Mouse (Mus musculus) frontal cortex, postnatal 25 days (tissue): Measurements from ENCODE around the gene Ccdc97.
"Not testable (repeated sequence)": the region's sequence is repeated elsewhere in the genome, so short reads cannot be mapped to it uniquely, and the experiment has no call there.

ENCODE experiments used
- DNase-seq, 2 experiments: peaks; one replicate each; pipeline ENCODE4 v3.0.0; 2022; ENCODE audit warnings: low spot score in 2 of 2

The Ccdc97 gene

DNA sequence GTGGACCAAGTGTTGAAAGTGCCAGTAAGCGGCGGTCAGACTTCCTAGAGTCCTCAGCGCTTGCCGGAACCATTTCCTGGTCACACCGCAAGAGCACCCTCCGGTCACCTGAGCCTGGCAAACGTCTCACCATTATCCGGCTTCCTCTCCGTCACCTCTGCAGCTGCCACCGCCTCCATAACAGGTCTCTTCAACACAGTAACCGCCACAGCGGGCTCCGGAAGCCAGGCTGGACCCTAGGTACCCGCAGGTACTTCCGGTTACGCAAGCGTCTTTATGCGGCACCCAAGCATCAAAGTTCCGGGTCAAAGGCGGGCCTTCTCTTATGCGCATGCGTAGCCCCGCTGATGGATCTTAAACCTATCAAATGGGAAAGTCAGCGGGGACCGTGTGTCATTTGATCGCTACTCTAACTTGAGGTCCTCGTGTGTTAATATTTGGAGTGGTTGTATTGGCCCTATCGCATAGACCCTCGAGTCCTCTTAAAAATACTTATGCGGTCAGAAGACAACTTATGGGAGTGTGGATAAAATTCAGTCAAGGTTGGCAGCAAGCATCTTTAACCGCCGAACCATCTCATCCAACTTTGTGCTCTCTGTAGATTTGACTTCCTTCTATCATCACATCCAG lies at the start of gene Ccdc97:
TSS of gene Ccdc97 (minus strand) at position 301 of the 630 bp plus-strand sequence.
- DNase-seq: peak; percentile 94 to 95

DNA sequence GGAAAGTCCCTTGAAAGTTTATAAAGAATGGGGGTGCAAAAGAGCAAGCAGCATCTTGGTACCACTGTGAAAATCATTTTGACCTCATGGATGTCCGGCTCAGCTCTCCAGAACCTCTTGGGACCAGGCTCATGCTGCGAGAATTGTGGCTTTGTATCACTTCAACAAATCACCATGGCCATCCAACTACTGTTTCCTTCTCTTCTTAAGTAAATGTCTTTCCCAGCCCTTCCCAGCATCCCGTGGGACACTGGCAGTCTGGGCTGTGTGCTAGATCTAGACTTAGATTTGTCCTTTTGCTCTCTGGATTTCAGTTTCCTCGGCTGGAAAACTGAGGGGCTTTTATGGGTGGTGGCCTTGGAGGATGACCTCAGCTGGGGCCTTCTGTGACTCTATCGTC lies 49.3 kb upstream of the Ccdc97 start:
- DNase-seq: no peak

DNA sequence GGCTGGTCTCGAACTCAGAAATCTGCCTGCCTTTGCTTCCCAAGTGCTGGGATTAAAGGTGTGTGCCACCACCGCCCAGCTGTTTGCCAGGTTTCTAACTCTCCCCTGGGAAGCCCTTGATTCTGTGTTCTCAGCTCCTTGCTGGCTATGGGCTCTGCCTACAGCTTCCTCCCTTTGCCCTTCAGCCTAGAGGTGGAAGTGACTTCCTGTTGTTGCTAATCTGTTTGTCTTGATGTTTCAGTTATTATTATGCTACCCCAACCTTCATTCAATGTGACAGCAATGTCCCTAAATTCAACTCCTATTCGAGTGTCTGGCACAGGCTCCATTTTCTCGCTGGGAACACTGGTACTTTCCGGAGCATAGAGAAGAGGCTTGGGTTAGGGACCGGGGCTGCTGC lies 47.2 kb upstream of the Ccdc97 start:
- no peak for DNase-seq

DNA sequence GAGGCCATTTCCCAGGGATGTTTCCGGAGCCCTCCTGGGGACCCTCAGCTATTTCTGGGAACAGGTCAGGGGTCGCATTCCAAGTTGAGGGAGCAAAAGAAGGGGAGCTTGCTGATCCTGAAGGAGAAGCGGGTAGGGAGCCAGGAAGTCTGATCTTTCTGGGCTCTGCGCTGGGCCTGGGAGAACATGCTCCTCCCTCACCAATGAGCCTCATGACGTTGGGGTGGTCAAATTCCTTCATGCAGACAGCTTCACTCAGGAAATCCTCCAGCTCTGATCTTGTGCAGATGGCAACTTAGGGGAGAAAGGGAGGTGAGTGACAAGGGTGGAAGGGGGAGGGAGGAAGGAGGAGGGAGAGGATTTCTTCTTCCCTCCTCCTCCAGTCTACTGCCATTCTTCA lies 45.3 kb upstream of the Ccdc97 start:
- DNase-seq: no peak

DNA sequence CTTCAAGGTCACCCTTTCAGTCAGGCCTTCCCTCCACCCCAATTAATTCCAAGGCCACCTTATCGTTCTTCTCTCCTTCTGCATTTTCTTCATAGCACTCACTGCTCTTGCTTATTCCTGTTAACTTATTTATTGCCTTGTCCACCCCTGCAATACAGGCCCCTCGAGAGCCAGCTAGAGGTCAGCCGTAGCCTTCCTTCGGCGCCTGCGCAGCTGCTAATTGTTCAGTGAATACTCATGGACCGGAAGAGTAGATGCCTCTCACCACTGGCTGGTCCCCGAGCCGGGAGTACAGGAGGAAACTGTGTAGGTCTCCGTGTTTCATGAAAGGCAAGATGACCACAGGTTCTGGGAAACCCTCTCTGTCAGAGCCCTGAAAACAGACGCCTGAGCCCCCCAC lies 44.8 kb upstream of the Ccdc97 start:
- DNase-seq: no peak

DNA sequence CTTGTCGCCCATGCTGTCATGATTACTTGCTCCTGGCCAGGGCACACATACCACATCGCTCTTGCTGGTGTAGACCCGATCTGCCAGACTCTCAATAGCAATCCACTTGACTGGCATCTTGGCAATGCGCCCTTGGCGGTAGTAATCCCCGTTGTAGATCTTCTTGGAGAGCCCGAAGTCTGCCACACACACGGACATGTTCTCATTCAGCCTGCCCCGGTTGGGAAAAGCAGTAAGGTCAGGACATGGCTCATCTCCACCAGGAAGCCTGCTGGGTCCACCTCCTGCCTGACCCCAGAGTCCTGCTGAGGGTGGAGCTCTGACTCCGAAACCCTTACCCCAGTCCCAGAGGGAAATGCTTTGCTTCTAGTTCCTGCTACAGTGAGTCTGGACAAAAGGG lies 42.5 kb upstream of the Ccdc97 start:
- DNase-seq: no peak

DNA sequence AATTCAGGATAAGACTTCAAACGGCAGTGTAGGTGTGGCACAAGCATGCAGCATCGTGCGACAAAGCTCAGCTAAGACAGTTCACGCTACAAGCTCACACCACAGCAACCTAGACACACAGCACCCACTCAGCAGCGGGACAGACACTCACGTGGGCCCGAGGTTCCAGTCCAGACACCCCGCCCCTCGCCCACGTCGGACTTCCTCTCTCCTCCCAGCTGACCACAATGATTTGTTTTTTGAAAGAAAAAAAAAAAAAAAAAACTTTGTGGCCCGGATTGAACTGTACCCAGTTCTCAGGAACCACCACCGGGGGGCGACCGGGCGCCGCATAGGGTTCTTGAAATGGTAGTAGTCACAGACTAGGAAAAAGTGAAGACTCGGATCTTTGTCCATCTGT lies 37.1 kb upstream of the Ccdc97 start:
- DNase-seq: peak; percentile 83 to 87

DNA sequence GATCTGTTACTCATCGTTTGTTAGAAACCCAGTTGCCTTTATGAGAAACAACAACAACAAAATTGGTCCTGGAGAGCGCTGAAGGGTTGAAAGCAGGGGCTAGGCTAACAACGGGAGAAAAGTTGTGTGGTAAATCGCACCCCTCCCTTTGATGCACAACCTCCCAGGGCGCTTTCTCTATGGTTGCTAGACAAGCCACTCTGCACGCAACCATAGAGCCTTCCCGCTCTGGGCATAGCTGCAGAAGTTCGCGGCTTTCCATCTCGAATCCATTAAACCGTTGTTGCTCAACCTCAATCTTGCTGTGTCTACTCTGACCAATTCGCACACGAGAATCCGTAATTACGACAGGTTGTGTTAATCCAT lies 36.6 kb upstream of the Ccdc97 start:
- DNase-seq: peak in 1 of 2 experiments; percentile 57

DNA sequence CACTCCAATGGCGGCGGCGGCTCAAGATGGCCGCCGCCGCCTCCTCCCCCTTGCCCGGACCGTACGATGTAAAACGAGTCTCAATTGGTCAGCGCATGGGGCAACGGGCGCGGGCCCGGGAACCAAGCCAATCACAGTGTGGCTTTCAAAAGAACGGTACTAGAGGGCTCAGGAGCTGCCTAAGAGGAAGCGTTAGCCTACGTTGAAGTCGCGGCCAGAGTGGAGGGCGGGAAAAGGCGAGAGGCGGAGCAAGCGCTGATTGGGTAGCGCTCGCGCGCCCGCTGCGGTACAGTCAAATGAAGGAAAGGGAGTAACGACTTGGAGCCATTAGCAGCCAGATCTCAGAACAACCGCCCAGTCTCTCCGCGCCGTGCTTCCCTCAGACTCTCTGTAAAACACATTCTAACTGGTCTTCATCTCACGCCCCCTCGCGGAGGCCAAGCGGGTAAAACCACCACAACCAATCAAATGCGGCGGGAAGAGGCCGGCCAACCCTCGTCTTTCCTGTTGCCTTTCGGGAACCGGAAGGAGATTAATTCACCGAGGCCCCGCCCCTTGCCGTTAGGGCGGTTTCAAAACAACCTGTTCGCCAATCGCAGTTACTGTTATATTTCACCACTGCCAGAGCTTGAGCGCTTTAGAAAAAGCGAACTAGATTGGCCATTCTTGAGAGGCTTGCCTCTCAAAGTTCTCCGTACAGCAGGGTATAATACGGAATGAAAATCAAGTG lies 36.0 kb upstream of the Ccdc97 start, which contains the start of gene Hnrnpul1:
TSS of gene Hnrnpul1 (minus strand) at position 20 of the 730 bp plus-strand sequence.
- peak; percentile 100 for DNase-seq

DNA sequence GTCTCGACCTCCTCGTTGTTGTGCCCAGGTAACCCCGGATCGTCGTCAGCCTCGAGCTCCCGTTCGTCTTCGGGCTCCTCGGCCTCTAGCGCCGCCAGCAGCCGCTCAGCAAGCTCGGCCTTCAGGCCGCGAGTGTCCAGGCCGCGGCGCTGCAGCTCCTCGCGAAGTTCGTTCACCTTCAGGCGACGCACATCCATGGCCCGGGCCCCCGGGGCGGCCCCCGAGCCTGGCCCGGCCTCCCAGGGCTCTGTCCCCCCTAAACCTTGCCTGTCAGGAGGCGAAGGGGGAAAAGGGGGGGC lies 35.5 kb upstream of the Ccdc97 start:
- DNase-seq: no peak

DNA sequence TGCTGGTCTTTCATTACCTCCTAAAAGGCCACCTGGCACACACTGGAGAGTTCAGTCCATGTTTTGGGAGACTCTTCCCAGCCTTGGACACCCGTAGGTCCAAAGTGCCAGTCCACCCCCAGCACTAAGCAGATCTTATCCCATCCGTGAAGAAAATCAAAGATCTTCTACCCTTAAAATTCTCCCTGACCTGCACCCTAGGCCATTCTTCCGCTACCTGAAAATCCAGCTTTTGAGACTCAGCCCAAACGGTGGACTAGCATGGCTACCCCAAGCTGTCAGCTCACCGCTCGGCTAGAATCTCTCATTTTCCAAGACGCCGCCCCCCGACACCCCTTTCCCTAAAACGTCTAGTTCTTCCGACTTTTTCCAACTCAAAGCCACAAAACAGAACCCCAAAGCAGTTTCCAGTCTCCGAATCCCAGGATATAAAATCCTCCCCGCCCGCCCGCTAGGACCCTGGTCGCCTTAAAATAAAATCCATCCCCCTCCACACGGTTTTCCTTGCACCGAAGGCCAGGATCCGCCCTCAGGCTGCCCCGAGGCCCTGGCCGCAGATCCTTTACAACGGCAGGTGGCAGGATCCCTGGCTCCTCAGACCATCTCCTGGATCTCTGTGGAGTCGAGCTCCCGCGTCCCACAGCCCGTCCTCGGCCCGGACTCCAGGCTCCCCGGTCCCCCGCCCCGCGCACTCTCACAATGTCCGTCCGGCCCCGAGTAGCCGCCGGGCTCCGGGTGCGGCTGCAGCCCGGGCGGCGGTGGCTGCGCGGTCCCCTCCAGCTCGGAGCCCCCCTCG lies 35.0 kb upstream of the Ccdc97 start:
- DNase-seq: no peak

DNA sequence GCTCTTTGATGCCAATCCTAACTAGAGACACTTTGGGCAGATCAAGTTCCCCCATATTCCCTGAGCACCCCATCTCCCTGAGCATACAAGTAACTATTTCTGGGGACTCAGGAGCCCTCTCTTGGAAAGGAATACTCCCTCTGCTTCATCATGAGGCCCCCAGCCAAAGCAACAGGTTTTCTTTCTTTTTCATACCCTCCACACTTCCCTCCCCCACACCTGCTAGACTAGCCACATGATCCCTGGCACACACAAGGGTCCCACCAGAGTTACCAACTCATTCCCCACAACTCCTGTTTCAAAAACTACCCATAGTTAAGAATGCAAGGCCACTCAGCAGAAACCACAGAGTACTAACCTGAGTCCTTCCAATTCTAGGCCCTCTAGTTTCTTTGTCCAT lies 34.2 kb upstream of the Ccdc97 start:
- no peak for DNase-seq

DNA sequence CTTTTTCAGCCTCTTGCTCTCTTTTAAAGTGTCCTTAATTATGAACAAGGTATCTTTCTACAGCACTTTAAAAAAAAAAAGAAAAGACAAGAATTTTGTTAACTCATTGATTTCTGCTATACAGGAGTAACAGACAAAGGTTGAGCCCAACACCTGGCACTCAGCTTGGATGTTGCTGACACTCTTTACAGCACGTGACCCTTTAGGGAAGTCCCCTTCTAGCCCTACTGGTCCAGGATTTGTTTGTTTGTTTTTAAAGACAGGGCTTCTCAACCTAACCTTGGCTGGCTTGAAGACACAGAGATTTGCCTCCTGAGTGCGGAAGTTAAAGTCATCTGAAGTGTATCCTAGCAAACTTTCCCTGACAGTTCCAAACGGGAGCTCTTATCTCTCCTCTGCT lies 28.0 kb upstream of the Ccdc97 start:
- DNase-seq: no peak

DNA sequence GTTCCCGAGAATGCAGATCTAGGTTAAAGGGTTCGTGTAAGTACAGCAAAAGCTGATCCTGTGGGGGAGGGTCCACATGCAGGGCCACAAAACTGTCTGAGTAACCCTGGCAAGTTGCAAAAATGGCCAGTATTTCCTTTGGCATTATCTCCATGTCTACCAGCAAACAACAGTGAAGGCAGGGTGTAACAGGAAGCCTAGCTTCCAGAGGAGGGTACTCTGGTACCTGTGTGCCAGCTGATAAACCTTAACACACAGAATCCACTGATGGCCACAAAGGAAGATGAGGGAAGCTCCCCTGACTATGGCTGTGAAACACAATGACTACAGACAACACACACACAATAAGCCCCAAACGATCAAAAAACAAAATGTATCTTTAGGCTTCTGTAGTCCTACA lies 19.4 kb upstream of the Ccdc97 start:
- DNase-seq: no peak

DNA sequence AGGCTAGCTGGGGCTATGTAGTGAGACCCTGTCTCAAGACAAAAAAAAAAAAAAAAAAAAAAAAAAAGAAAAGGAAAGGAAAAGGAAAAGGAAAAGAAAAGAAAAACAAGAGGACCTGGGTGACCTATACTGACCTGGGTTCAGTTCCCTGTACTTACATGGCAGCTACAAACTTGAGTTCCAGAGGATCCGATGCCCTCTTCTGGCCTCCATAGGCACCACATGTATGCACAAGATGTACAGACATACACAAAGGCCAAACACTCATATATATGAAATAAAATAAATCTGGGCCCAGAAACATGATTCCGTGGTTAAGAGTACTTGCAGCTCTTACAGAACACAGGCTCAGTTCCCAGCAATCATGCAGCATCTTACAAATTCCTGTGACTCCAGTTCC lies 18.0 kb upstream of the Ccdc97 start:
- no peak for DNase-seq

DNA sequence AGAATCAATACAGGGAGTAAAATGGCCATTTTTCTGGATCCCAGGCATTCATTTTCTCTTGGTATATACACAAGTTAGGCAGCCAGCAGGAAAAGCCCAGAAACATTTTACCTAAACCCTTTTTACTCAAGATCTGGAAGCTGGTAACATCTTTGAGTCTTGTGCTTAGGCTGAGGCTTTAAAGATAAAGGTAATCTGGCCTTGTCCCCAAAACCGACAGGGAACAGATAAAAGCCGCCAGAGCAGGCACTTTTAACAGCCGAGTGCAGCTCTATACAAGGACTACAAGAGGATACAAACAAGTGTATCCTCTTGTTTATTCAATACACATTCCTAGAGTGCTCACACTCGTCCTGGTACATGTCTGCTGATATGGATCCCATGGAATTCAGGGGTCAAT lies 16.1 kb upstream of the Ccdc97 start:
- no peak for DNase-seq

DNA sequence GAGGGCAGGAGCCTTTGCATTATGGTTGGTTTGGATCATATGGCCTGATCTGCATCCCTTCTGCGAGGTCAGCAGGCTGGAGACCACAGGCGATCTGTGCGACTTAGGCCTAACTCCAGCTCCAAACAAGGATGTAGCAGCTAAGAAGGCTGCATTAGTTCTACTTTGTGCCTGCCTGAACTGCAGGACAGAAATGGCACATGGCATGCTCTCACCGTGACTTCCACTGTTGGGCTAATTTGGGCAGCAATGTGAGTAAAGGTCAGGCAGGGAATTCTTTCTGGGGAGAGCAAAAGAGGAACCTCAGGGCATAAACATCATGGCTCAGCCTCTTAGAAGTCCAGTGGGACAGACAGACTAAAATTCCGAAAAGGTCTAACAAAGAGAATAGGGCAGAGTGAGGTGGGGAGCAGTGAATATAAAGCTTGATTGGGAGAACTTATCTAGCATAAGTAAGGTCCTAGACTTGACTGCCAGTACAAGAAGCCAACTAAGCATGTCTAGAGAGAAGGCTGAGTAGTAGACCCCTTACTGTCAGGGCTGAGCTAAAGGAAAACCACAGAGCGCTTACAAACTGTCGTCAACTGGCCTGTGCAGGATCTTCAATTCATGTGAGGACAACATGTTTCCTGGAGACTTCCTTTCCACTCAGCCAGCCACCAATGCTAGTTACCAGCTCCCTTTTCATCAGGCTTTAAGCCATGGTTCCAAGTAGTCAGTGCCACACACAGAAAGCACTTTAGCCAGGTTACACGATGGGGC lies 12.6 kb upstream of the Ccdc97 start:
- DNase-seq: no peak

DNA sequence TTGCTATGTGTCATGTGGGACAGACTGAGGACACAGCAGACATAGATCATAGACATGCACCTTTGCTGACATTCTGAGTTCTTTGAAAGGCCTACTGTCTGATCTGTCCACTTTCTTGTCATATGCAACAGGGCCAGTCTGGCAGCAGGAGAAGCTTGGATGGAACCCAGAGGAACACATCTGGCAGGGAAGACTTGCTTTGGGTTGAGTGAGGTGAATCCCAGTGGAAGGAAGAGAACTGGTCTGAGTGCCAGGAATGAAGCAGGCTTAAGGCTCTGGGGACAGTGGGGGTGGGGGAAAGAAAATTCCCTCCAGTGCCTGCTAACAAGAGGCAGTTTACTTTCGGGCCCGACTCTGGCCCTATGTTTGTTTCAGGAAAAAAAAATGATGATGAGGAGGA lies 11.0 kb upstream of the Ccdc97 start:
- DNase-seq: no peak

DNA sequence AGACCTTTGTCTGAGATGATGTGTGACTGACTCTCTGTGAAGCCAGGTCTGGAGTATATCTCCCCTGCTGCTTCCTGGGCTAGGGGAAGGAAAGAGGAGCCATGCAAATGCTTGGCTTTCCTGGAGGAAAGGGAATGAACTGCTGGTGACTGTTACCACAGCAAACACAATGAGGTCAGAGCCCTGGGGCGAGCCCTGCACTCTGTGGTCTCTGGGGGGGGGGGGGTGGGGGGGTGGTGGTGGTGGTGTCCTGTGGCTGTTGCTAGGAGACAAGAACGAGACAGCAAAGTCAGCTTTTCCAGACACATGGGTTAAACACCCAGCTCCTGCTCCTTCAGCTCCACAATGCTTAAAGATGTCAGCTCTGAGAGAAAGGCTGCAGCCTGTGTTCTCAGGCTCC lies 10.5 kb upstream of the Ccdc97 start:
- no peak for DNase-seq

DNA sequence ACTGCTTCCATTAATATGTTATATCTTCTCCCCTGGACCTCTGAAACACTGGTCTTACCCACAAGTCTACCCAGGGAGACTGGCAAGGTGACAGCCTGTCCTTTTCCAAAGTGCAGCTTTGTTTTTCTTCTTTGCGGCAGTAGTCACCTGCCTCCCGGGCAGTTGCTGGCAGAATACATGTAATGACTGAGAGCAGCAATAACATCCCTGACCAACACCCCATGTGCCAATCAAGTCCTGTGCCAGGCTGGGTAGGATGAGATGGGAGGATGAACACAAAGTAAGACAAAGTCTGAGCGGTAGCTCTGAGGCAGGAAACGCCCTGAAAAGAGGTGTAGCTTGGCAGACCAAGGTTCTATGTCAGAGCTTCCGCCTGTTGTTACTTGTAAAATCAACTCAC lies 8.9 kb upstream of the Ccdc97 start:
- DNase-seq: no peak

DNA sequence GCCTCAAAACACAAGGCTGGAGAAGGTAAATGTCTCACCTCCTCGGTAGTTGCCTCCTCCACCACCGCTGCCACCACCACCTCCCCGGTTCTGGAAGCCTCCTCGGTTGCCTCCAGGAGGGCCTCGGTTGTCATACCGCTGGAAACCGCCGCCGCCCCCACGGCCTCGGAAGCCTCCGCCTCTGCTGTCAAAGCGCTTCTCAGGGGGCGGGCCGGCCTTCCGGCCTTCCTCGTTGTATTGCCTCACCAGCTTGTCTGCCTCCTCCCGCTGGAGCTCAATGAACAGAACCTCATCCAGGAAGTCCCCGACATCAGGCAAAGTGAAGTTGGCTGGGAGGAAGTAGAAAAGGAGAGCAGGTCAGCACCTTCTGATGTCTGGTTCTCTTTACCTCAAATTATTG lies 7.0 kb upstream of the Ccdc97 start:
- DNase-seq: no peak

DNA sequence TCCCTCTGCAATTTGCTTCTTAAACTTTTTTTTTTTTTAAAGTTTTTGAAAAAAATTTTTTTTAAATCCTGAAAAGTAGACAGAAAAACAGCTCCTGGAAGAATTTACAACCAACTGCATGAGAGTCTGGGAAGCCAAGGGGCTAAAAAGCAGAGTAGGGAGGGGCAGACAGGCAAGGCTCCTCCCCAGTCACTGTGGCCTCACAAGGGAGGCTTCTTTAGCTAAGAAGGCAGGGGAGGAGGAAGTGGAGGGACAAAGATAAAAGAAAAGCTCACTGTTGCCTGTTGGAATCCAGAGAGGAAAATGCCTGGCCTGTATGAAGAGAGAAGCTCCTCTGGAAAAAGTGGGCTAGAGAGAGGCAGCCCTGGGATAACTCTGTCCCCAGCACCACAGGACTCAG lies 2.9 kb upstream of the Ccdc97 start:
- DNase-seq: not testable (repeated sequence)
